Mouse (Mus musculus) thymus, adult 2 months (tissue): ENCODE measurements around the gene Hcn1.

Source experiments
- CTCF ChIP-seq: fragments of 200-500 bp; IDR thresholded peaks from 2 replicates; pipeline ENCODE4 v1.5.1; 2012; ENCODE audit warnings: mild to moderate bottlenecking, control low read depth, low read length, moderate library complexity, borderline replicate concordance; ENCODE audit not compliant: control insufficient read depth, poor library complexity, insufficient read depth; ENCODE audit errors: extremely low read depth
- POLR2A ChIP-seq: fragments of 200-500 bp; IDR thresholded peaks from 2 replicates; pipeline ENCODE4 v1.6.1; 2012; ENCODE audit warnings: mild to moderate bottlenecking, low read length, control low read depth, moderate library complexity; ENCODE audit not compliant: control insufficient read depth, poor library complexity, insufficient read depth; ENCODE audit errors: extremely low read depth

DNA sequence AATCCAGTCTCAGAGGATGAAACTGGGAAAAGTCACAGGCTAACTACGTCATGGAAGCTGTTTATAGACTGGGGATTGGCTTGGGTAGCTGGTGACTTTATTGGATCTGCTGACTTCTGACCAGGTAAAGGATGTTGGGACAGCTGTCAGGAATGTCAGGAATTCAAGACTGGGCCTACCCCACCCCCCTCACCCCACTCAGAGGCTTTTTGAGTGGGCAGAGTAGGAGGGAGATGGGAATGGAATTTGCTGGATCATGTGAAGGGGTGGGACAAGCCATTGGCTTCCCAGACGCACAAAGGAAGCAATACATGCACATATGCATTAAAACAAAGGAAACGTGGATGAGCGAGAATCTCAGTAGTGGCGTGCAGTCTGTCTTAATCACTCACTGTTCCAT is 433.5 kb downstream of the Hcn1 start:
- TF ChIP-seq CTCF: no peak
- TF ChIP-seq POLR2A: no peak
